Mouse (Mus musculus) spleen, adult 2 months (tissue): ENCODE results near the gene Arpc5. TPM values are rescaled to one million over a fixed set of nuclear protein-coding genes. Genes with fewer than 3 reads are reported as not detected.

Experiments used
- DNase-seq, 2 experiments: peaks; one replicate each; pipeline versions ENCODE4 v3.0.0 to v3.0.0-alpha.2; 2012 to 2021; ENCODE audit warnings: low spot score in 2 of 2, low read depth in 1 of 2
- H3K27ac ChIP-seq: fragments of 200-500 bp; 2 replicates; pipeline ENCODE4 v1.5.1; 2012; ENCODE audit warnings: low read length, inconsistent platforms; ENCODE audit not compliant: insufficient read depth
- H3K27me3 ChIP-seq: fragments of 200-500 bp; 2 replicates; pipeline ENCODE4 v1.6.1; 2012; ENCODE audit warnings: mild to moderate bottlenecking, moderate library complexity, low read length, inconsistent platforms; ENCODE audit not compliant: control insufficient read depth, insufficient read depth
- H3K36me3 ChIP-seq: fragments of 200-500 bp; 2 replicates; pipeline ENCODE4 v1.6.1; 2012; ENCODE audit warnings: mild to moderate bottlenecking, low read length, inconsistent platforms; ENCODE audit not compliant: control insufficient read depth, insufficient read depth
- H3K4me1 ChIP-seq: fragments of 200-500 bp; 2 replicates; pipeline ENCODE4 v1.6.1; 2011; ENCODE audit warnings: inconsistent platforms; ENCODE audit not compliant: control insufficient read depth, insufficient read depth, insufficient read length
- H3K4me3 ChIP-seq: fragments of 200-500 bp; 2 replicates; pipeline ENCODE4 v1.5.1; 2011; ENCODE audit warnings: mild to moderate bottlenecking, inconsistent platforms; ENCODE audit not compliant: insufficient read depth, insufficient read length; ENCODE audit errors: extremely low read depth
- CTCF ChIP-seq: fragments of 200-500 bp; IDR thresholded peaks from 2 replicates; pipeline ENCODE4 v1.5.1; 2011; ENCODE audit warnings: mild to moderate bottlenecking, inconsistent platforms; ENCODE audit not compliant: insufficient read depth, insufficient read length, insufficient replicate concordance; ENCODE audit errors: extremely low read depth
- POLR2A ChIP-seq: fragments of 200-500 bp; IDR thresholded peaks from 2 replicates; pipeline ENCODE4 v1.6.1; 2011; ENCODE audit warnings: low read depth, low read length, inconsistent platforms
- WGBS: fragments of 180-500 bp; shearing (Covaris S2); methylation state at CpG from one replicate; pipeline ENCODE4 v1.1.7; 2018; 5-methylcytosine and 5-hydroxymethylcytosine counted together
- polyA plus RNA-seq: library from polyadenylated mRNA; depleted of rRNA; stranded (reverse); fragments of >200 nt; gene quantifications from 2 replicates; pipeline ENCODE4 v1.2.3, GENCODE M21; 2012

Arpc5 gene
- polyA plus RNA-seq, 1 experiment = 91.9 TPM

DNA sequence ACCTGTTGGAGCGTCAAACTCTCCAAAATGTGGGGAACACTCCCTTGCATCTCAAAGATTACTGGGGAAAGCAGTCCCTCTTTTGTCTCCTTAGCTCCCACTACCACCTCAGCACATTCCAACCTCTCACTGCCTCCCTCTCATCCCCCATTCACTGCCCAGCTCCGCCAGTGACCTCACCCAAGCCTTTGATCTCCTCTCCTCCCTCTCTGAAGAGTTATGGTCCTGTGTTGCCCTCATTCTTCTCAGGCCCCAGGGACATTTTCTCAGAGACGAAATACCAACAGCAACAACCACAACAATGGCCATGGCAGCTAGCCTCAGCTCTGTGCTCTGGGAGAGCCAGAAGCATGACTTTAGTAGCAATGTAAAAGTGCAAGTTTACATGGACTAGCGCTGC lies 24.9 kb downstream of the Arpc5 start:
- no peaks in the 10 kb centered on the region for H3K27me3 ChIP-seq

DNA sequence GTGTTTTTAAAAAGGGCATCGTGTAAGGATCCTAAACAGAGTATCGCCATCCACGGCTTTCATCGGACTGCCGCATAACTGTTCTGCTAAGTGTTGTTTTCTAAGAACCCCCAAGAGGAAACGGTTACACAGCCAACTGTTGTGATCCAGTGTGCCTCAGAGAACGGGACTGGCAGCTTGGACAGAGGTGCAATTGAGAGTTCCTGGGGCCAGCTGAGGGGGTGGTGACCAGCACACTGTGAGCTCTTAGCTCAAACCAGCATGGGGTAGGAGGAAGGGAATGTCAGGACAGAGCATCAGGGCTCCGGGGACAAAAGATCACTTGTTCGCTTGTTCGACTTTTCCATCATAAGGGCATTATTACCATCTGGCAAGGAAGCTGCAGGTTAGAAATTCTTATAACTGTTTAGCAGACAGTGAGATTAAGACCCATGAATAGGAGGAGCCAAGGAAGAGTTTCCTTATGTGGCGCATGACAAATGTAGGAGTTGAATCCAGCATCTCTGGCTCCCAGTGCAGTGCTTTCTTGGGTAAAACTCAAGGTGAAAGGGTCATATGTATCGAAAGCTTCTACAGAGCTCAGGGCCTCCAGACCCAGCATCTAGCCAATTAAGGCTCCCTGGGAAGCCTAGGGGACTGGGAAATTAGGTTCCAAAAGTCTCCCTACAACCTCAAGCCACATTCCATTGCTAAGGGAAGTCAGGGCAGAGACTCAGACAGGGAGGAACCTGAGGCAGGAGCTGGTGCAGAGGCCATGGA lies 26.6 kb downstream of the Arpc5 start:
- H3K4me3 ChIP-seq = no peak overlapping the region
- no peaks in the 10 kb centered on the region for H3K36me3 ChIP-seq
- no peak overlapping the region for H3K27ac ChIP-seq
- WGBS = 81% methylated on average over 12 of the region's 12 CpGs
- peaks cover 7% of the 10 kb centered on the region; the same call in 1 of the 2 replicates for H3K4me1 ChIP-seq
- no peak for DNase-seq
- no peaks in the 10 kb centered on the region for H3K27me3 ChIP-seq
- no peak for TF ChIP-seq CTCF
- no peak for TF ChIP-seq POLR2A

More for the DNA sequence above, 24.9 kb downstream of the Arpc5 start:
- WGBS = 82% methylated on average over 4 of the region's 4 CpGs
- H3K4me3 ChIP-seq = no peak overlapping the region
- DNase-seq = no peak
- TF ChIP-seq CTCF (no peak), POLR2A (no peak)
- H3K27ac ChIP-seq = no peak overlapping the region
- no peaks in the 10 kb centered on the region; the same call in 1 of the 2 replicates for H3K4me1 ChIP-seq
- H3K36me3 ChIP-seq = no peaks in the 10 kb centered on the region

DNA sequence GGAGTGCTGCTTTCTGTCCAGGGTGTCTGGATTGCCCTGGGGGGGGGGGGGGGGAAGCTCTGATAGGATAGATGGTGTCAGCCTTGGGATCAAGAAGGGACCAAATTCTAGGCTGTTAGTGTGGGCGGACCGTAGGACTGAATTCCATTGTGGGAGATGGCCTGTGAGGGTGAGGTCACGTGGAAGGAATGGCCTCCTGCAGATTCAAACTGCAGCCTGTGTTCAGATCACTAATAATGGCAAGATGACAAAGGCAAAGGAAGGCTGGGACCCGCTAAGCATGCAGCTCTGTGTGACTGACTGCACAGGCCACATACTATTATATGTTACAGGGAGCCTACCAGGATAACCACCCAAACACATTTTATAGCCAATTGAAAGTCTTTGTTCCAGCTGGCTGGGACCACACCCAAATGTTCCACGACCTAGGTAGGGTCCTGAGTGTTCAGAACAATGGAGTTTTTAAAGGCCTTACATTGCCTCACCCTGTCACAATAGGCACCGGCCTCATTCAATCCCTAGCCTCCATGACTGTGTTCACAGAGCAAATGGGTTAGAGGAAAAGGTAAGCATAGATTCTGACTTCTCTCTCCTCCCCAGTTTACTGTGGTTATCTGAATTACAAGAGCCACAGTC lies 27.3 kb downstream of the Arpc5 start:
- 83% methylated on average over 6 of the region's 6 CpGs for WGBS
- TF ChIP-seq CTCF (no peak), POLR2A (no peak)
- Histone ChIP-seq H3K36me3 (no peaks in the 10 kb centered on the region), H3K4me3 (no peak overlapping the region), H3K27me3 (no peaks in the 10 kb centered on the region), H3K4me1 (peaks cover 9% of the 10 kb centered on the region; the same call in 1 of the 2 replicates), H3K27ac (no peak overlapping the region)
- DNase-seq = no peak

DNA sequence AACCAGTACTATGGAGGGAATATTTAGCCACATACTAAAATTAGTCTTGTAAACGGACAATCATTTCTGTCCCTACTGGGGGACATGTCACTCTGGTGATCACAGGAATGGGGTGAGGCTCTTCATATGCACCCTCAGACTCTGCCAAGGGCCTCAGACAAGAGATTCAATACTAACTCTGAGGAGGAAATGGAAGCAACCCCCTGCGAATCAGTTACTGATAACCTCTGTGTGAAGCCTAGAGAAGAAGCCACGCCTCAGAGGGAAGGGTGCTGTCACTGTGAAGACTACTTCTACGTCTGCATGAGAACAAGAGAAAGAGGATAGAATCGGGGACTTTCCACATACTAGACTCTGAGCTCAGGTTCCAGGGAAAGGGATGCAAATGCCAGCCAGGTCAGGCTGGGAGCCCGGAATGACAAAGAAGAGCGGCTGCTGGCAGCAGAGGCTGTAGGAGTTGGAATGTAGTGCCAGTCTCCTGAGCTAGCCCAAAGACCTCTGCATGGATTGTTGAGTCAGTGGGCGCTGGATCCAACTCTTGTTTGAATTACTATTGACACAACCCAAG lies 29.4 kb downstream of the Arpc5 start:
- 72% methylated on average over 8 of the region's 8 CpGs for WGBS
- Histone ChIP-seq H3K4me1 (peaks cover 10% of the 10 kb centered on the region; the same call in 1 of the 2 replicates), H3K4me3 (no peak overlapping the region), H3K36me3 (no peaks in the 10 kb centered on the region), H3K27ac (no peak overlapping the region), H3K27me3 (no peaks in the 10 kb centered on the region)
- no peak for DNase-seq
- no peak for TF ChIP-seq CTCF

DNA sequence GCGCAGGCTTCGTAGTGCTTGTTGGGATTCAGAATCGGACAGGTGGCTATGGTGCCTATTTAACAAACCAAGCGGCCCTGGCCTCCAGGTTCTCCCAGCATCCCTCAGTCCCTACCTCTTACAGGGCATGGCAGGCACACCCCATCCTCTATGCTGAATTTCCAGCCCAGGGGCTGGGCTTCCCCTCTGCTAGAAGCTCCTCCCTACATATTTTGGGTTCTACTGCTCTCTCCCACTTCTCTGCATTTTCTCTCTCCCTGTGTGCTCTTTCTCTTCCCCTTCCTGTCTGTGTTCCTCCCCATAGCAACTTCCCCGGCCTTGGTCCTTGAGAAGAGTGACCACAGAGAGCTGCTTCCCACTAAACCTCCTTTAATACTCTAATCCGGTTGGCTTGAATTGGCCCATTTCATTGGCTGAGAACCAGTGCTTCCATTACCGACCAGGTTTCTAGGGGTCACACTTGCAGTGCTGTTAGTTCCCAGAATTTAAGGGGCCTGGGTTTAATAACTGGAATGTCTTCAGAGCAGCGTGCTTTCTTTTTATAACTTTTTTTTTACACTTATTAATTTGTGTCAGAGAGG lies 30.4 kb downstream of the Arpc5 start:
- H3K27me3 ChIP-seq = no peaks in the 10 kb centered on the region
- no peak overlapping the region for H3K4me3 ChIP-seq
- WGBS = 85% methylated on average over 8 of the region's 8 CpGs
- H3K36me3 ChIP-seq = no peaks in the 10 kb centered on the region
- TF ChIP-seq POLR2A (no peak), CTCF (no peak)
- H3K4me1 ChIP-seq = peaks cover 10% of the 10 kb centered on the region; the same call in 1 of the 2 replicates
- DNase-seq = no peak
- H3K27ac ChIP-seq = 0 out of 2 replicates have a peak overlapping the region, but pooled peaks have one; percentile 15

DNA sequence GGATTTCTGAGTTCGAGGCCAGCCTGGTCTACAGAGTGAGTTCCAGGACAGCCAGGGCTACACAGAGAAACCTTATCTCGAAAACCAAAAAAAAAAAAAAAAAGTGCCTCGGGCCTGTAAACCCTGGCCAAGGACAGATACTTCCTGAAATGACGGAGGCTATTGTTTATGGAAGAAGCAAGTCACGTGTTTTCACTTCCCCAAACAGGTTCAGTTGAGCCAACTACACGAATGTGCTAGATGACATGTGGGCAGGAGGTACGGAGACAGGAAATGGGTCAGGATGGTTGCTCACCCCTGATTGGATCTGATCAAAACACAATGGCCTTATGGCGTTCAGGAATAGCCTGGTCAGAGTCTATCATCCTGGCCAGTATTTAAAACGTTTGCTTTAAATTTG lies 31.8 kb downstream of the Arpc5 start:
- H3K4me1 ChIP-seq = peaks cover 10% of the 10 kb centered on the region; the same call in 1 of the 2 replicates
- DNase-seq = peak; percentile 30 to 90
- H3K27me3 ChIP-seq = no peaks in the 10 kb centered on the region
- WGBS = 18% methylated on average over 9 of the region's 9 CpGs
- H3K36me3 ChIP-seq = no peaks in the 10 kb centered on the region
- TF ChIP-seq CTCF = no peak
- TF ChIP-seq POLR2A = no peak
- H3K4me3 ChIP-seq = no peak overlapping the region
- peak overlapping the region; percentile 49 for H3K27ac ChIP-seq
